Mouse (Mus musculus): ENCODE results near the gene Mgat3. TPM values are rescaled to one million over a fixed set of nuclear protein-coding genes. Genes with fewer than 3 reads are reported as not detected.

The Mgat3 gene
- 9.9 and 10.5 TPM in 2 replicates for polyA plus RNA-seq (2014; fragmentation: Nextera tagmentation; extraction: Ambion mirVana)

- H3K9ac ChIP-seq (replicated peaks; ENCODE audit: low read length): peak within 1 kb of the TSS; percentile 97
- H3K4me3 ChIP-seq (ENCODE audit: low read depth, low read length): peak within 1 kb of the TSS; percentile 97
- peak within 1 kb of the TSS; percentile 86 for H3K27ac ChIP-seq (replicated peaks; ENCODE audit: low read depth, low read length)
- DNase-seq (ENCODE audit: low spot score) (peak; percentile 66), ATAC-seq (replicated peaks; ENCODE audit: insufficient number of reproducible peaks, low FRiP score, low TSS enrichment, low read depth) (peak; percentile 42; the same call in 1 of the 2 replicates)
- H3K9me3 ChIP-seq (replicated peaks; ENCODE audit: control insufficient read depth, low read length): no peaks in the 10 kb centered on the region
- no peaks in the 10 kb centered on the region for H3K36me3 ChIP-seq (replicated peaks; ENCODE audit: control insufficient read depth, insufficient read depth, low read depth, low read length)
- WGBS: 5% methylated on average over 42 of the region's 85 CpGs
- peaks cover 8% of the 10 kb centered on the region for H3K4me1 ChIP-seq (ENCODE audit: control insufficient read depth, insufficient read depth, low read length)
- no peaks in the 10 kb centered on the region for H3K27me3 ChIP-seq (ENCODE audit: control insufficient read depth, insufficient read depth, low read length)
- H3K4me2 ChIP-seq (ENCODE audit: low read depth, low read length): peak within 1 kb of the TSS; percentile 81
Measured at GRCm38 (mm10) chr15:80173001-80173771, at the start of gene Mgat3. Gene Mgat3 (plus strand): TSS chr15:80173721.

GRCm38 (mm10) chr15:80124651-80125050 is 48.9 kb upstream of the Mgat3 start:
- Histone ChIP-seq H3K4me3 (ENCODE audit: low read depth, low read length) (no peak overlapping the region), H3K9ac (replicated peaks; ENCODE audit: low read length) (no peak overlapping the region), H3K4me1 (ENCODE audit: control insufficient read depth, insufficient read depth, low read length) (no peaks in the 10 kb centered on the region), H3K27me3 (ENCODE audit: control insufficient read depth, insufficient read depth, low read length) (no peaks in the 10 kb centered on the region), H3K4me2 (ENCODE audit: low read depth, low read length) (no peak overlapping the region), H3K9me3 (replicated peaks; ENCODE audit: control insufficient read depth, low read length) (no peaks in the 10 kb centered on the region), H3K36me3 (replicated peaks; ENCODE audit: control insufficient read depth, insufficient read depth, low read depth, low read length) (no peaks in the 10 kb centered on the region), H3K27ac (replicated peaks; ENCODE audit: low read depth, low read length) (no peak overlapping the region)
- 80% methylated on average over 4 of the region's 4 CpGs for WGBS
- no peak for ATAC-seq (replicated peaks; ENCODE audit: insufficient number of reproducible peaks, low FRiP score, low TSS enrichment, low read depth)
- DNase-seq (ENCODE audit: low spot score): no peak

GRCm38 (mm10) chr15:80127191-80127590 is 46.3 kb upstream of the Mgat3 start:
- Histone ChIP-seq H3K9me3 (replicated peaks; ENCODE audit: control insufficient read depth, low read length) (no peaks in the 10 kb centered on the region), H3K4me2 (ENCODE audit: low read depth, low read length) (no peak overlapping the region), H3K4me3 (ENCODE audit: low read depth, low read length) (no peak overlapping the region), H3K27ac (replicated peaks; ENCODE audit: low read depth, low read length) (no peak overlapping the region), H3K4me1 (ENCODE audit: control insufficient read depth, insufficient read depth, low read length) (no peaks in the 10 kb centered on the region), H3K9ac (replicated peaks; ENCODE audit: low read length) (no peak overlapping the region), H3K27me3 (ENCODE audit: control insufficient read depth, insufficient read depth, low read length) (no peaks in the 10 kb centered on the region), H3K36me3 (replicated peaks; ENCODE audit: control insufficient read depth, insufficient read depth, low read depth, low read length) (no peaks in the 10 kb centered on the region)
- DNase-seq (ENCODE audit: low spot score) (peak; percentile 18), ATAC-seq (replicated peaks; ENCODE audit: insufficient number of reproducible peaks, low FRiP score, low TSS enrichment, low read depth) (no peak)
- 50% methylated on average over 1 of the region's 1 CpGs for WGBS

GRCm38 (mm10) chr15:80129982-80130381 is 43.5 kb upstream of the Mgat3 start:
- WGBS: 85% methylated on average over 6 of the region's 6 CpGs
- H3K27me3 ChIP-seq (ENCODE audit: control insufficient read depth, insufficient read depth, low read length): no peaks in the 10 kb centered on the region
- no peaks in the 10 kb centered on the region for H3K9me3 ChIP-seq (replicated peaks; ENCODE audit: control insufficient read depth, low read length)
- no peaks in the 10 kb centered on the region for H3K36me3 ChIP-seq (replicated peaks; ENCODE audit: control insufficient read depth, insufficient read depth, low read depth, low read length)
- no peak for DNase-seq (ENCODE audit: low spot score)
- no peak overlapping the region for H3K27ac ChIP-seq (replicated peaks; ENCODE audit: low read depth, low read length)
- H3K4me3 ChIP-seq (ENCODE audit: low read depth, low read length): no peak overlapping the region
- peaks cover 6% of the 10 kb centered on the region for H3K4me1 ChIP-seq (ENCODE audit: control insufficient read depth, insufficient read depth, low read length)
- no peak for ATAC-seq (replicated peaks; ENCODE audit: insufficient number of reproducible peaks, low FRiP score, low TSS enrichment, low read depth)
- H3K4me2 ChIP-seq (ENCODE audit: low read depth, low read length): no peak overlapping the region
- H3K9ac ChIP-seq (replicated peaks; ENCODE audit: low read length): no peak overlapping the region

- no peak for ATAC-seq (replicated peaks; ENCODE audit: insufficient number of reproducible peaks, low FRiP score, low TSS enrichment, low read depth)
- no peak overlapping the region for H3K4me3 ChIP-seq (ENCODE audit: low read depth, low read length)
- DNase-seq (ENCODE audit: low spot score): no peak
- H3K36me3 ChIP-seq (replicated peaks; ENCODE audit: control insufficient read depth, insufficient read depth, low read depth, low read length): no peaks in the 10 kb centered on the region
- no peak overlapping the region for H3K9ac ChIP-seq (replicated peaks; ENCODE audit: low read length)
- H3K9me3 ChIP-seq (replicated peaks; ENCODE audit: control insufficient read depth, low read length): no peaks in the 10 kb centered on the region
- no peaks in the 10 kb centered on the region for H3K27me3 ChIP-seq (ENCODE audit: control insufficient read depth, insufficient read depth, low read length)
- no peak overlapping the region for H3K4me2 ChIP-seq (ENCODE audit: low read depth, low read length)
- 81% methylated on average over 5 of the region's 5 CpGs for WGBS
- H3K4me1 ChIP-seq (ENCODE audit: control insufficient read depth, insufficient read depth, low read length): peaks cover 6% of the 10 kb centered on the region
- no peak overlapping the region for H3K27ac ChIP-seq (replicated peaks; ENCODE audit: low read depth, low read length)
Measured at GRCm38 (mm10) chr15:80130689-80131088, 42.8 kb upstream of the Mgat3 start.

GRCm38 (mm10) chr15:80131421-80131820 is 42.1 kb upstream of the Mgat3 start:
- H3K4me2 ChIP-seq (ENCODE audit: low read depth, low read length): no peak overlapping the region
- H3K4me1 ChIP-seq (ENCODE audit: control insufficient read depth, insufficient read depth, low read length): peaks cover 6% of the 10 kb centered on the region
- DNase-seq (ENCODE audit: low spot score) (no peak), ATAC-seq (replicated peaks; ENCODE audit: insufficient number of reproducible peaks, low FRiP score, low TSS enrichment, low read depth) (no peak)
- no peaks in the 10 kb centered on the region for H3K9me3 ChIP-seq (replicated peaks; ENCODE audit: control insufficient read depth, low read length)
- no peaks in the 10 kb centered on the region for H3K27me3 ChIP-seq (ENCODE audit: control insufficient read depth, insufficient read depth, low read length)
- WGBS: 83% methylated on average over 6 of the region's 6 CpGs
- H3K27ac ChIP-seq (replicated peaks; ENCODE audit: low read depth, low read length): no peak overlapping the region
- no peak overlapping the region for H3K4me3 ChIP-seq (ENCODE audit: low read depth, low read length)
- peaks cover under 1% of the 10 kb centered on the region; the same call in 1 of the 2 replicates for H3K36me3 ChIP-seq (replicated peaks; ENCODE audit: control insufficient read depth, insufficient read depth, low read depth, low read length)
- no peak overlapping the region for H3K9ac ChIP-seq (replicated peaks; ENCODE audit: low read length)

GRCm38 (mm10) chr15:80132452-80132851 is 41.1 kb upstream of the Mgat3 start:
- Histone ChIP-seq H3K9ac (replicated peaks; ENCODE audit: low read length) (no peak overlapping the region), H3K27ac (replicated peaks; ENCODE audit: low read depth, low read length) (no peak overlapping the region), H3K4me2 (ENCODE audit: low read depth, low read length) (peak overlapping the region; percentile 8; the same call in 1 of the 2 replicates), H3K4me1 (ENCODE audit: control insufficient read depth, insufficient read depth, low read length) (peaks cover 6% of the 10 kb centered on the region), H3K36me3 (replicated peaks; ENCODE audit: control insufficient read depth, insufficient read depth, low read depth, low read length) (peaks cover 3% of the 10 kb centered on the region; the same call in 1 of the 2 replicates), H3K27me3 (ENCODE audit: control insufficient read depth, insufficient read depth, low read length) (no peaks in the 10 kb centered on the region), H3K9me3 (replicated peaks; ENCODE audit: control insufficient read depth, low read length) (no peaks in the 10 kb centered on the region), H3K4me3 (ENCODE audit: low read depth, low read length) (peak overlapping the region; percentile 58; the same call in 1 of the 2 replicates)
- 87% methylated on average over 9 of the region's 9 CpGs for WGBS
- DNase-seq (ENCODE audit: low spot score) (no peak), ATAC-seq (replicated peaks; ENCODE audit: insufficient number of reproducible peaks, low FRiP score, low TSS enrichment, low read depth) (no peak)

- WGBS: under 1% methylated on average over 56 of the region's 59 CpGs
- Histone ChIP-seq H3K27ac (replicated peaks; ENCODE audit: low read depth, low read length) (peak within 1 kb of the TSS; percentile 98), H3K4me1 (ENCODE audit: control insufficient read depth, insufficient read depth, low read length) (peaks cover 6% of the 10 kb centered on the region), H3K9me3 (replicated peaks; ENCODE audit: control insufficient read depth, low read length) (no peaks in the 10 kb centered on the region), H3K4me2 (ENCODE audit: low read depth, low read length) (peak within 1 kb of the TSS; percentile 73), H3K9ac (replicated peaks; ENCODE audit: low read length) (peak within 1 kb of the TSS; percentile 91), H3K4me3 (ENCODE audit: low read depth, low read length) (peak within 1 kb of the TSS; percentile 58), H3K27me3 (ENCODE audit: control insufficient read depth, insufficient read depth, low read length) (no peaks in the 10 kb centered on the region), H3K36me3 (replicated peaks; ENCODE audit: control insufficient read depth, insufficient read depth, low read depth, low read length) (peaks cover 3% of the 10 kb centered on the region; the same call in 1 of the 2 replicates)
- ATAC-seq (replicated peaks; ENCODE audit: insufficient number of reproducible peaks, low FRiP score, low TSS enrichment, low read depth) (peak; percentile 88), DNase-seq (ENCODE audit: low spot score) (peak; percentile 95)
Measured at GRCm38 (mm10) chr15:80132993-80133586, 40.4 kb upstream of the Mgat3 start, which contains the start of gene Tab1. Gene Tab1 (plus strand): TSS chr15:80133127.

Measured in embryonic facial prominence, embryonic 11.5 days (tissue).